19 mouse cellular contexts compared by ENCODE assay signal in genomic region chr10:41550711-41551110, GRCm38 (mm10). TPM values are rescaled to one million over a fixed set of nuclear protein-coding genes. Genes with fewer than 3 reads are reported as not detected.
DNase-seq lines count a peak whose midpoint lies in the region; ATAC-seq and TF ChIP-seq lines count a peak whose summit lies in the region.
"Had no signal": no experiment of that assay in that cellular context is flagged by ENCODE, and none has a peak within 500 bp of the region (broad histone marks: within the 10 kb centered on the region; RNA-seq: fewer than 3 reads in every experiment).

No protein-coding gene starts in this region.

- no peak overlapping the region for H3K9ac ChIP-seq in kidney, postnatal 0 days (ENCODE audit: low read depth, low read length)
- no peak overlapping the region for H3K9ac ChIP-seq in intestine, embryonic 15.5 days
- H3K9ac ChIP-seq: embryonic facial prominence, embryonic 12.5 days; forebrain, postnatal 0 days; neural tube, embryonic 12.5 days had no signal

- ATAC-seq in kidney, postnatal 0 days (replicated peaks; ENCODE audit: low FRiP score, low read depth): no peak
- ATAC-seq in intestine, embryonic 15.5 days: no peak
- ATAC-seq: forebrain, postnatal 0 days; hindbrain, embryonic 16.5 days had no signal

- 75% methylated on average over 7 of the region's 7 CpGs for WGBS in kidney, postnatal 0 days
- 69% methylated on average over 7 of the region's 7 CpGs for WGBS in intestine, embryonic 15.5 days

- intact Hi-C loops in gastrocnemius, adult 2 months (cut with DNase I): no loop called here

- TF ChIP-seq CTCF in gastrocnemius, adult 2 months (IDR thresholded peaks at IDR 0.05): no peak
- no peak for TF ChIP-seq CTCF in kidney, postnatal 0 days (IDR thresholded peaks at IDR 0.05; ENCODE audit: low read depth)

- no peak overlapping the region for H3K4me2 ChIP-seq in kidney, postnatal 0 days (ENCODE audit: low read length)
- no peak overlapping the region for H3K4me2 ChIP-seq in intestine, embryonic 15.5 days (replicated peaks)
- H3K4me2 ChIP-seq: embryonic facial prominence, embryonic 12.5 days; neural tube, embryonic 12.5 days had no signal

- H3K4me3 ChIP-seq in gastrocnemius, adult 2 months: no peak overlapping the region
- H3K4me3 ChIP-seq in kidney, postnatal 0 days (replicated peaks; ENCODE audit: low read depth, low read length): no peak overlapping the region
- no peak overlapping the region for H3K4me3 ChIP-seq in intestine, embryonic 15.5 days (replicated peaks)
- H3K4me3 ChIP-seq: embryonic facial prominence, embryonic 12.5 days; midbrain, embryonic 10.5 days; neural tube, embryonic 12.5 days had no signal

- no peaks in the 10 kb centered on the region for H3K36me3 ChIP-seq in kidney, postnatal 0 days (ENCODE audit: insufficient read depth, low read length)
- H3K36me3 ChIP-seq in intestine, embryonic 15.5 days: no peaks in the 10 kb centered on the region
- H3K36me3 ChIP-seq: embryonic facial prominence, embryonic 12.5 days; neural tube, embryonic 12.5 days had no signal

- H3K27ac ChIP-seq in gastrocnemius, adult 2 months: peak overlapping the region; percentile 54
- H3K27ac ChIP-seq in kidney, postnatal 0 days: no peak overlapping the region
- H3K27ac ChIP-seq in intestine, embryonic 15.5 days: no peak overlapping the region
- H3K27ac ChIP-seq: embryonic facial prominence, embryonic 12.5 days; midbrain, embryonic 10.5 days; neural tube, embryonic 12.5 days had no signal

- 0 out of 2 replicates have a peak, but pooled peaks cover 11% of the 10 kb centered on the region for H3K4me1 ChIP-seq in kidney, postnatal 0 days (replicated peaks; ENCODE audit: insufficient read depth, low read length)
- peaks cover 19% of the 10 kb centered on the region for H3K4me1 ChIP-seq in intestine, embryonic 15.5 days (replicated peaks)
- H3K4me1 ChIP-seq: neural tube, embryonic 12.5 days had no signal

- H3K9me3 ChIP-seq in kidney, postnatal 0 days (replicated peaks; ENCODE audit: low read length): 0 out of 2 replicates have a peak, but pooled peaks cover 4% of the 10 kb centered on the region
- H3K9me3 ChIP-seq in intestine, embryonic 15.5 days: no peaks in the 10 kb centered on the region

- peak; percentile 29 for DNase-seq in gastrocnemius, adult 2 months
- no peak for DNase-seq in gastrocnemius, adult 8-10 months (ENCODE audit: low spot score in 2 of 2)
- peak; percentile 28 for DNase-seq in kidney, postnatal 0 days (ENCODE audit: low spot score)
- no peak for DNase-seq in kidney, postnatal 25 days
- peak; percentile 17 for DNase-seq in urinary bladder, postnatal 14 days (ENCODE audit: low spot score)
- no peak for DNase-seq in urinary bladder, postnatal 25 days (ENCODE audit: low spot score)
- DNase-seq: adrenal gland, postnatal 14 days; cerebellum, adult 2 months; forebrain, postnatal 0 days; gastrocnemius, postnatal 10 days; kidney, adult 11 months; kidney, postnatal 10 days; lung, postnatal 4 days; spleen, adult 18-20 months had no signal

- no peaks in the 10 kb centered on the region for H3K27me3 ChIP-seq in kidney, postnatal 0 days (ENCODE audit: insufficient read depth, low read length)
- no peaks in the 10 kb centered on the region for H3K27me3 ChIP-seq in intestine, embryonic 15.5 days (replicated peaks)
- H3K27me3 ChIP-seq: embryonic facial prominence, embryonic 12.5 days; neural tube, embryonic 12.5 days had no signal

RNA-seq across cellular contexts. Expression of gene Cd164, which starts 31.5 kb away (rescaled TPM):
- total RNA-seq in gastrocnemius, adult 2 months (2021): 100 to 1,000 TPM; 133 to 157 TPM
- 100 to 1,000 TPM; 129 to 163 (median 141) TPM for total RNA-seq in gastrocnemius, adult 8-10 months (2022)
- 184 and 193 TPM in 2 replicates for polyA plus RNA-seq in kidney, postnatal 0 days (2015; fragmentation: Nextera tagmentation; extraction: Ambion mirVana)
- 166 and 185 TPM in 2 replicates for polyA plus RNA-seq in intestine, embryonic 15.5 days (2015; fragmentation: Nextera tagmentation; extraction: Ambion mirVana)

Comparison
In these comparisons a context has a peak if more than half of its experiments do, and no peak if none do; other contexts are left out.
1. DNase-seq: peak in gastrocnemius, adult 2 months (single experiment), kidney, postnatal 0 days (single experiment) and urinary bladder, postnatal 14 days (single experiment); none in gastrocnemius, adult 8-10 months (0 of 2), kidney, postnatal 25 days (0 of 2) and urinary bladder, postnatal 25 days (single experiment).